Comparison of ENCODE assay signal across 19 mouse cellular contexts in genomic region chr17:67340362-67340761, GRCm38 (mm10). TPM values are rescaled to one million over a fixed set of nuclear protein-coding genes. Genes with fewer than 3 reads are reported as not detected.
"Had no signal": no experiment of that assay in that cellular context is flagged by ENCODE, and none has a peak within 500 bp of the region (broad histone marks: within the 10 kb centered on the region; RNA-seq: fewer than 3 reads in every experiment).

No protein-coding gene starts in this region.

- H3K27ac ChIP-seq: left cerebral cortex, adult 2 months; liver, embryonic 13.5 days; midbrain, embryonic 15.5 days; neural tube, embryonic 13.5 days had no signal

- H3K27me3 ChIP-seq: liver, embryonic 13.5 days; midbrain, embryonic 15.5 days; neural tube, embryonic 13.5 days had no signal

- H3K9me3 ChIP-seq: liver, embryonic 13.5 days; midbrain, embryonic 15.5 days; neural tube, embryonic 13.5 days had no signal

- H3K9ac ChIP-seq: liver, embryonic 13.5 days; midbrain, embryonic 15.5 days; neural tube, embryonic 13.5 days had no signal

- H3K36me3 ChIP-seq: liver, embryonic 13.5 days; midbrain, embryonic 15.5 days; neural tube, embryonic 13.5 days had no signal

- H3K4me1 ChIP-seq: liver, embryonic 13.5 days; midbrain, embryonic 15.5 days; neural tube, embryonic 13.5 days had no signal

- H3K4me2 ChIP-seq: liver, embryonic 13.5 days; midbrain, embryonic 11.5 days; midbrain, embryonic 15.5 days; neural tube, embryonic 13.5 days had no signal

- ATAC-seq: midbrain, embryonic 15.5 days had no signal

- DNase-seq: kidney, adult 11 months; kidney, adult 9 months; kidney, postnatal 10 days; kidney, postnatal 4 days; layer of hippocampus, adult 9-11 months; liver, embryonic 13.5 days; lung, adult 2 months; lung, postnatal 14 days; lung, postnatal 4 days; thymus, adult 18-20 months; thymus, postnatal 36 days had no signal

- H3K4me3 ChIP-seq: left cerebral cortex, adult 2 months; liver, embryonic 13.5 days; midbrain, embryonic 15.5 days; myocyte; neural tube, embryonic 13.5 days had no signal

RNA-seq across cellular contexts. Expression of gene Ptprm, which starts 13.9 kb away (rescaled TPM):
- total RNA-seq: megakaryocyte-erythroid progenitor cell, adult 5-6 weeks; monocyte, adult 5-6 weeks; neutrophil, adult 5-6 weeks had no signal
